Mouse (Mus musculus) limb, embryonic 12.5 days (tissue): ENCODE data around the gene Btg2. TPM values are rescaled to one million over a fixed set of nuclear protein-coding genes. Genes with fewer than 3 reads are reported as not detected.

ENCODE experiments used
- ATAC-seq: fragments of 200-750 bp; cut with Nextera tagmentation; 2 replicates; pipeline ENCODE4 v1.8.0; 2017; ENCODE audit warnings: low read depth, moderate TSS enrichment; ENCODE audit not compliant: insufficient number of reproducible peaks, insufficient read depth, low FRiP score, low TSS enrichment
- H3K27ac ChIP-seq: fragments of 300-500 bp; sonication (generic); 2 replicates; pipeline ENCODE4 v1.5.1; 2016; ENCODE audit warnings: mild to moderate bottlenecking, moderate library complexity
- H3K27me3 ChIP-seq: fragments of 300-500 bp; sonication (generic); 2 replicates; pipeline ENCODE4 v1.6.1; 2016; ENCODE audit warnings: mild to moderate bottlenecking, moderate library complexity
- H3K36me3 ChIP-seq: fragments of 300-500 bp; sonication (generic); 2 replicates; pipeline ENCODE4 v1.6.1; 2016; ENCODE audit warnings: mild to moderate bottlenecking, moderate library complexity
- H3K4me1 ChIP-seq: fragments of 300-500 bp; sonication (generic); replicated peaks from 2 replicates; pipeline ENCODE4 v1.6.1; 2016
- H3K4me2 ChIP-seq: fragments of 300-500 bp; sonication (generic); 2 replicates; pipeline ENCODE4 v1.6.1; 2016; ENCODE audit warnings: mild to moderate bottlenecking, moderate library complexity
- H3K4me3 ChIP-seq: fragments of 300-500 bp; sonication (generic); replicated peaks from 2 replicates; pipeline ENCODE4 v1.5.1; 2016; ENCODE audit warnings: mild to moderate bottlenecking
- H3K9ac ChIP-seq: fragments of 300-500 bp; sonication (generic); replicated peaks from 2 replicates; pipeline ENCODE4 v1.6.1; 2016; ENCODE audit warnings: mild to moderate bottlenecking, moderate library complexity
- H3K9me3 ChIP-seq: fragments of 300-500 bp; sonication (generic); 2 replicates; pipeline ENCODE4 v1.6.1; 2016; ENCODE audit warnings: mild to moderate bottlenecking, moderate library complexity
- WGBS: fragments of 180-500 bp; shearing (Covaris S2); methylation state at CpG from one replicate; pipeline ENCODE4 v1.1.7; 2016; 5-methylcytosine and 5-hydroxymethylcytosine counted together
- polyA plus RNA-seq: library from polyadenylated mRNA; unstranded; fragments of >200 nt; fragmentation: Nextera tagmentation; extraction: Ambion mirVana; gene quantifications from 2 replicates; pipeline ENCODE4 v1.2.1, GENCODE M21; 2016

The Btg2 gene
- polyA plus RNA-seq, 1 experiment from 2014 or later, result 28.1 TPM

GRCm38 (mm10) chr1:134107777-134108176 is 28.9 kb upstream of the Btg2 start:
- Histone ChIP-seq H3K36me3 (no peaks in the 10 kb centered on the region), H3K4me1 (no peaks in the 10 kb centered on the region), H3K9me3 (no peaks in the 10 kb centered on the region), H3K9ac (no peak overlapping the region), H3K4me3 (no peak overlapping the region), H3K4me2 (no peak overlapping the region), H3K27ac (no peak overlapping the region), H3K27me3 (peaks cover 8% of the 10 kb centered on the region; the same call in 1 of the 2 replicates)
- no peak for ATAC-seq
- WGBS, result 90% methylated on average over 7 of the region's 7 CpGs

- no peak for ATAC-seq
Measured at GRCm38 (mm10) chr1:134106719-134107118, 27.8 kb upstream of the Btg2 start.

GRCm38 (mm10) chr1:134105764-134106430 is 27.0 kb upstream of the Btg2 start:
- Histone ChIP-seq H3K9ac (no peak overlapping the region), H3K27ac (no peak overlapping the region), H3K27me3 (peaks cover 8% of the 10 kb centered on the region; the same call in 1 of the 2 replicates), H3K4me1 (no peaks in the 10 kb centered on the region), H3K4me3 (no peak overlapping the region), H3K4me2 (no peak overlapping the region), H3K9me3 (no peaks in the 10 kb centered on the region), H3K36me3 (no peaks in the 10 kb centered on the region)
- no peak for ATAC-seq
- WGBS, result 45% methylated on average over 3 of the region's 3 CpGs

More at GRCm38 (mm10) chr1:134106719-134107118, 27.8 kb upstream of the Btg2 start:
- no peak overlapping the region for H3K4me2 ChIP-seq
- H3K27ac ChIP-seq, result no peak overlapping the region
- WGBS, result 8% methylated on average over 5 of the region's 5 CpGs
- H3K4me1 ChIP-seq, result no peaks in the 10 kb centered on the region
- H3K27me3 ChIP-seq, result peaks cover 8% of the 10 kb centered on the region; the same call in 1 of the 2 replicates
- no peaks in the 10 kb centered on the region for H3K9me3 ChIP-seq
- H3K36me3 ChIP-seq, result no peaks in the 10 kb centered on the region
- no peak overlapping the region for H3K4me3 ChIP-seq
- no peak overlapping the region for H3K9ac ChIP-seq

- no peak overlapping the region for H3K4me3 ChIP-seq
- H3K27ac ChIP-seq, result no peak overlapping the region
- 0 out of 2 replicates have a peak, but pooled peaks cover 2% of the 10 kb centered on the region for H3K4me1 ChIP-seq
- H3K27me3 ChIP-seq, result peaks cover 8% of the 10 kb centered on the region; the same call in 1 of the 2 replicates
- H3K9me3 ChIP-seq, result no peaks in the 10 kb centered on the region
- WGBS, result 72% methylated on average over 11 of the region's 11 CpGs
- no peaks in the 10 kb centered on the region for H3K36me3 ChIP-seq
- H3K4me2 ChIP-seq, result no peak overlapping the region
- no peak overlapping the region for H3K9ac ChIP-seq
- no peak for ATAC-seq
Measured at GRCm38 (mm10) chr1:134105043-134105763, 26.3 kb upstream of the Btg2 start.

- ATAC-seq, result no peak
- Histone ChIP-seq H3K27ac (peak overlapping the region; percentile 35; the same call in 1 of the 2 replicates), H3K4me2 (no peak overlapping the region), H3K4me3 (no peak overlapping the region), H3K36me3 (no peaks in the 10 kb centered on the region), H3K27me3 (peaks cover 8% of the 10 kb centered on the region; the same call in 1 of the 2 replicates), H3K9me3 (no peaks in the 10 kb centered on the region), H3K9ac (no peak overlapping the region), H3K4me1 (peaks cover 13% of the 10 kb centered on the region)
- WGBS, result 75% methylated on average over 5 of the region's 5 CpGs
Measured at GRCm38 (mm10) chr1:134103861-134104260, 24.9 kb upstream of the Btg2 start.

GRCm38 (mm10) chr1:134101593-134101992 is 22.7 kb upstream of the Btg2 start:
- Histone ChIP-seq H3K9me3 (no peaks in the 10 kb centered on the region), H3K4me1 (peaks cover 27% of the 10 kb centered on the region), H3K27me3 (peaks cover 8% of the 10 kb centered on the region; the same call in 1 of the 2 replicates), H3K27ac (no peak overlapping the region), H3K4me2 (no peak overlapping the region), H3K9ac (no peak overlapping the region), H3K4me3 (no peak overlapping the region), H3K36me3 (no peaks in the 10 kb centered on the region)
- WGBS, result 64% methylated on average over 3 of the region's 3 CpGs
- ATAC-seq, result no peak

GRCm38 (mm10) chr1:134100928-134101327 is 22.0 kb upstream of the Btg2 start:
- Histone ChIP-seq H3K4me3 (no peak overlapping the region), H3K9ac (no peak overlapping the region), H3K9me3 (no peaks in the 10 kb centered on the region), H3K27ac (no peak overlapping the region), H3K4me1 (peaks cover 34% of the 10 kb centered on the region), H3K36me3 (no peaks in the 10 kb centered on the region), H3K4me2 (no peak overlapping the region), H3K27me3 (peaks cover 4% of the 10 kb centered on the region; the same call in 1 of the 2 replicates)
- no peak for ATAC-seq
- WGBS, result 68% methylated on average over 4 of the region's 4 CpGs

GRCm38 (mm10) chr1:134100401-134100800 is 21.5 kb upstream of the Btg2 start:
- H3K4me1 ChIP-seq, result peaks cover 36% of the 10 kb centered on the region
- no peak overlapping the region for H3K9ac ChIP-seq
- no peak for ATAC-seq
- WGBS, result 74% methylated on average over 5 of the region's 5 CpGs
- no peak overlapping the region for H3K4me2 ChIP-seq
- no peaks in the 10 kb centered on the region for H3K9me3 ChIP-seq
- H3K36me3 ChIP-seq, result no peaks in the 10 kb centered on the region
- no peak overlapping the region for H3K4me3 ChIP-seq
- H3K27ac ChIP-seq, result 0 out of 2 replicates have a peak overlapping the region, but pooled peaks have one; percentile 93
- H3K27me3 ChIP-seq, result peaks cover 1% of the 10 kb centered on the region; the same call in 1 of the 2 replicates

- 28% methylated on average over 12 of the region's 12 CpGs for WGBS
Measured at GRCm38 (mm10) chr1:134099516-134100235, 20.8 kb upstream of the Btg2 start.

GRCm38 (mm10) chr1:134098726-134099515 is 20.0 kb upstream of the Btg2 start:
- peak; percentile 89 for ATAC-seq
- H3K9me3 ChIP-seq, result no peaks in the 10 kb centered on the region
- no peaks in the 10 kb centered on the region for H3K36me3 ChIP-seq
- peak overlapping the region; percentile 58 for H3K9ac ChIP-seq
- peak overlapping the region; percentile 93 for H3K27ac ChIP-seq
- H3K4me3 ChIP-seq, result peak overlapping the region; percentile 43
- WGBS, result 7% methylated on average over 17 of the region's 17 CpGs
- H3K4me1 ChIP-seq, result peaks cover 37% of the 10 kb centered on the region
- H3K27me3 ChIP-seq, result no peaks in the 10 kb centered on the region
- peak overlapping the region; percentile 70 for H3K4me2 ChIP-seq

More at GRCm38 (mm10) chr1:134099516-134100235, 20.8 kb upstream of the Btg2 start:
- Histone ChIP-seq H3K4me2 (peak overlapping the region; percentile 70), H3K4me1 (peaks cover 36% of the 10 kb centered on the region), H3K9ac (peak overlapping the region; percentile 58), H3K27ac (peak overlapping the region; percentile 93), H3K36me3 (no peaks in the 10 kb centered on the region), H3K4me3 (peak overlapping the region; percentile 43), H3K9me3 (no peaks in the 10 kb centered on the region), H3K27me3 (no peaks in the 10 kb centered on the region)
- peak; percentile 24; the same call in 1 of the 2 replicates for ATAC-seq
